16 mouse cellular contexts compared by ENCODE assay signal in genomic region chr5:42198493-42198892, GRCm38 (mm10).
"Had no signal": no experiment of that assay in that cellular context is flagged by ENCODE, and none has a peak within 500 bp of the region (broad histone marks: within the 10 kb centered on the region; RNA-seq: fewer than 3 reads in every experiment).

No protein-coding gene starts in this region.

- H3K36me3 ChIP-seq: limb, embryonic 10.5 days; liver, embryonic 15.5 days; neural tube, embryonic 13.5 days had no signal

- ATAC-seq: lung, postnatal 0 days had no signal

- H3K4me1 ChIP-seq: limb, embryonic 10.5 days; liver, embryonic 15.5 days; neural tube, embryonic 13.5 days had no signal

- H3K9me3 ChIP-seq: limb, embryonic 10.5 days; liver, embryonic 15.5 days; neural tube, embryonic 13.5 days had no signal

- H3K27ac ChIP-seq: left cerebral cortex, adult 2 months; limb, embryonic 10.5 days; liver, embryonic 15.5 days; neural tube, embryonic 13.5 days had no signal

- H3K4me2 ChIP-seq: liver, embryonic 11.5 days; liver, embryonic 15.5 days; neural tube, embryonic 13.5 days had no signal

- DNase-seq: kidney, adult 8-10 months; kidney, postnatal 25 days; lung, adult 2 months; lung, postnatal 36 days; retina, postnatal 1 day; right cerebral cortex, postnatal 4 days; spleen, adult 18-20 months; thymus, adult 18-20 months; thymus, postnatal 14 days had no signal

- H3K4me3 ChIP-seq: left cerebral cortex, adult 2 months; limb, embryonic 10.5 days; liver, embryonic 15.5 days; myocyte; neural tube, embryonic 13.5 days had no signal

- H3K9ac ChIP-seq: liver, embryonic 15.5 days; neural tube, embryonic 13.5 days had no signal

- H3K27me3 ChIP-seq: liver, embryonic 15.5 days; neural tube, embryonic 13.5 days had no signal
